Mouse (Mus musculus): ENCODE measurements around the gene Parp14. TPM values are rescaled to one million over a fixed set of nuclear protein-coding genes. Genes with fewer than 3 reads are reported as not detected.

The Parp14 gene
- polyA plus RNA-seq, 1 experiment from 2014 or later, result 1.9 TPM

DNA sequence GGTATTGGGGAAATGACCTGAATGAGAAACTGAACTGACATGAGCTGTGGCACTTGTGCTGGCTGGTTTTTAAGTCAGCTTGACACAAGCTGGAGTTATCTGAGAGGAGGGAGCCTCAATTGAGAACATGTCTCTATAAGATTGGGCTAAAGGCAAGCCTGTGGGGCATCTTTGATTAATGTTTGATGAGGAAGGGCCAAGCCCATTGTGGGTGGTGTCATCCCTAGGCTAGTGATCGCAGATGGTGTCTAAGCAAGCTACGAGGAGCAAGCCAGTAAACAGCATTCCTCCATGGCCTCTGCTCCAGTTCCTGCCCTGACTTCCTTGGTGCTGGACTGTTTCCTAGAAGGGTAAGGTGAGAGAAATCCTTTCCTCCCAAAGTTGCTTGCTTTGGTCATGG lies 62.5 kb downstream of the Parp14 start:
- WGBS, result 97% methylated on average over 2 of the region's 2 CpGs
- Histone ChIP-seq H3K9ac (ENCODE audit: low read length) (no peak overlapping the region), H3K4me2 (ENCODE audit: low read depth, low read length) (no peak overlapping the region), H3K27me3 (ENCODE audit: control insufficient read depth, insufficient read depth, low read depth, low read length) (no peaks in the 10 kb centered on the region), H3K4me1 (replicated peaks; ENCODE audit: control insufficient read depth, insufficient read depth, low read length) (no peaks in the 10 kb centered on the region), H3K36me3 (ENCODE audit: control insufficient read depth, insufficient read depth, low read length) (no peaks in the 10 kb centered on the region), H3K4me3 (ENCODE audit: low read length) (no peak overlapping the region), H3K27ac (ENCODE audit: low read length) (no peak overlapping the region), H3K9me3 (ENCODE audit: control insufficient read depth, low read length) (no peaks in the 10 kb centered on the region)
- no peak for ATAC-seq (ENCODE audit: low read depth)

DNA sequence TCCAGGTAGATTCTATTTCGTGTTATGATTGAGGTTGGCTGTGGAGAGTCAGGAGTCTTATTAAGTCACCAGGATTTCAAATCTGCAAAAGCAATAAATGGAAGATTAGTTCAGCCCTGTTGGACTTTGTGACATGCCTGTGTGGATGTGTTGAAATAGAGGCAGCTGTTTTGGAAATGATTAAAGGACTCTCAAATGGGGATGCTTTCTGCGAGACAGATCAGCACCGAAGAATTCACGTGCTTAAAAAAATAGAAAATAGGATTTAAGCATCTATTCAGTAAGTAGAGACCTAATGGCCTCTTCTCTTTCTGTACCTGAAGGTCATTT lies 63.7 kb downstream of the Parp14 start:
- H3K9me3 ChIP-seq (ENCODE audit: control insufficient read depth, low read length), result no peaks in the 10 kb centered on the region
- H3K27ac ChIP-seq (ENCODE audit: low read length), result no peak overlapping the region
- no peak overlapping the region for H3K4me3 ChIP-seq (ENCODE audit: low read length)
- H3K4me2 ChIP-seq (ENCODE audit: low read depth, low read length), result no peak overlapping the region
- no peaks in the 10 kb centered on the region for H3K36me3 ChIP-seq (ENCODE audit: control insufficient read depth, insufficient read depth, low read length)
- no peak overlapping the region for H3K9ac ChIP-seq (ENCODE audit: low read length)
- WGBS, result 87% methylated on average over 4 of the region's 4 CpGs
- H3K4me1 ChIP-seq (replicated peaks; ENCODE audit: control insufficient read depth, insufficient read depth, low read length), result no peaks in the 10 kb centered on the region
- no peak for ATAC-seq (ENCODE audit: low read depth)
- no peaks in the 10 kb centered on the region for H3K27me3 ChIP-seq (ENCODE audit: control insufficient read depth, insufficient read depth, low read depth, low read length)

DNA sequence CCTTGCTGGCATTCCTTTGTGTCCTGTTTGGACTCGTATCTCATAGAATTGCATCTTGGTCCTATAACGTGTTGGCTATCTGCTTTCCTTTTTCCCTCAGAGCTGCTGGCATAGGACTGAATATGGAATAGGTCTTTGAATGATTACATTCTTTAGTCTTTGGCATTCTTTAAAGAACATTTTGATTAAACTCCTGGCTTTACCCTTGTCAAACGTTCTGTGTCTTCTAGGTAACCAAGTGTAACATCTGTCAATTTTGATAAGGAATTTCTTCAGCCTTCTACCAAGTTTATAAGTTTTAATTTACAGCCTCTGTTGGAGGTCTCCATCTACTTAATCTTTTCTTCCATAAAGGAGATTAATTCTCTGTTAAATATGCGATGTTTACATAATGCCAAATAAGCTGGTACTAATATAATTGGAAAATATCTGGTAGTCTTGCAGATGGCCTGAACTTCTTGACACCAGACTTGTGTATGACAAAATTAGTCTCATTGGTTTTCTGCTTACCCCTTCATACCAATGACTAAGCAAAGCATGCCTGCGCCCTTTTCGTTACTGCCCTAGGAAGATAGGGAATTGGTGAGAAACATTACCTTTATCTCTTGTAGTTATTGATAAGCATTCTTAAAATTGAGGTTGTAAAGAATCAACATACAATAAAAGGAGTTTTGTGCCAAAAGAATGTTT lies 64.2 kb downstream of the Parp14 start:
- Histone ChIP-seq H3K27ac (ENCODE audit: low read length) (no peak overlapping the region), H3K9me3 (ENCODE audit: control insufficient read depth, low read length) (no peaks in the 10 kb centered on the region), H3K36me3 (ENCODE audit: control insufficient read depth, insufficient read depth, low read length) (no peaks in the 10 kb centered on the region), H3K27me3 (ENCODE audit: control insufficient read depth, insufficient read depth, low read depth, low read length) (no peaks in the 10 kb centered on the region), H3K4me1 (replicated peaks; ENCODE audit: control insufficient read depth, insufficient read depth, low read length) (no peaks in the 10 kb centered on the region), H3K4me3 (ENCODE audit: low read length) (no peak overlapping the region), H3K4me2 (ENCODE audit: low read depth, low read length) (no peak overlapping the region), H3K9ac (ENCODE audit: low read length) (no peak overlapping the region)
- WGBS, result 86% methylated on average over 6 of the region's 6 CpGs
- no peak for ATAC-seq (ENCODE audit: low read depth)

DNA sequence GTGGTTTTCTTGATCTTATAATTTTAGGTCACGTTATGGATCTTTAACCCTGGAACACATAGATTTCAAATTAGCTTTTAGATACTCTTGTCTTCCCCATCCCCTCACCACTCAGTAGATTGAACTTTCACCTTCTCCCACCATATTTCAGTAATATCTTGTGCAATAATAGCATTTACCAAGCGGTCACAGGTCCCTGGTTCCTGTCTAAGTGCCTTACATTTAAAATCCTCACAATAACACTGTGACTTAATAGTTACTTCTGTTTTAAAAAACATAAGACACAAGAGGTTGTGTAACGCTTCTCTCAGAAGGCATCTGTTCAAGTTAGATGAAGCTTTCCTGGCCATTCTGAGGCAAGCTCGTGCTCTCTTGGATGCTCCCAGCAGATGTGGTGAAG lies 67.6 kb downstream of the Parp14 start:
- H3K4me2 ChIP-seq (ENCODE audit: low read depth, low read length), result no peak overlapping the region
- H3K36me3 ChIP-seq (ENCODE audit: control insufficient read depth, insufficient read depth, low read length), result no peaks in the 10 kb centered on the region
- H3K4me1 ChIP-seq (replicated peaks; ENCODE audit: control insufficient read depth, insufficient read depth, low read length), result no peaks in the 10 kb centered on the region
- no peak overlapping the region for H3K9ac ChIP-seq (ENCODE audit: low read length)
- 84% methylated on average over 4 of the region's 4 CpGs for WGBS
- no peaks in the 10 kb centered on the region for H3K9me3 ChIP-seq (ENCODE audit: control insufficient read depth, low read length)
- no peaks in the 10 kb centered on the region for H3K27me3 ChIP-seq (ENCODE audit: control insufficient read depth, insufficient read depth, low read depth, low read length)
- no peak overlapping the region for H3K27ac ChIP-seq (ENCODE audit: low read length)
- no peak overlapping the region for H3K4me3 ChIP-seq (ENCODE audit: low read length)
- no peak for ATAC-seq (ENCODE audit: low read depth)

DNA sequence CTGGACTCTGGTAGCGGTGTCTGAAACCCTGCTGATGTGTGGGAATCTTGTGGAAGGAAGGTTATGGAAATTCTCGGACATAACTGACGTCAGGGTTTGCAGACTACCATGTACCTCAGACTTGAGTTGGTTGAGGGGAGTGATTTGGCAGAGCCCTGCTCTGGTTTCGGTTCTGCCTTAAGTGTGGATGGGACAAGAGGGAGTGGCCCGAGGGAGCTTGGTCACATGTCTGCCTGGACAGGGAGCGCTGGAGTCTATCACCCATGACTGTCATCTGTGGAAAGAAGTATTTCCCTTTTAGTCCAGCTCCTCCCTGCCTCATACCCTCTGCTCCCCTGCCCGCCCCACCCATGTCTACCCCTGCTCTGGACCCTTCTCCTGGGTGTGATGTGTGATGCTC lies 69.2 kb downstream of the Parp14 start:
- H3K9ac ChIP-seq (ENCODE audit: low read length), result no peak overlapping the region
- H3K27ac ChIP-seq (ENCODE audit: low read length), result no peak overlapping the region
- no peaks in the 10 kb centered on the region for H3K9me3 ChIP-seq (ENCODE audit: control insufficient read depth, low read length)
- no peaks in the 10 kb centered on the region for H3K36me3 ChIP-seq (ENCODE audit: control insufficient read depth, insufficient read depth, low read length)
- H3K4me3 ChIP-seq (ENCODE audit: low read length), result no peak overlapping the region
- 85% methylated on average over 7 of the region's 7 CpGs for WGBS
- H3K4me2 ChIP-seq (ENCODE audit: low read depth, low read length), result no peak overlapping the region
- H3K4me1 ChIP-seq (replicated peaks; ENCODE audit: control insufficient read depth, insufficient read depth, low read length), result no peaks in the 10 kb centered on the region
- no peak for ATAC-seq (ENCODE audit: low read depth)
- H3K27me3 ChIP-seq (ENCODE audit: control insufficient read depth, insufficient read depth, low read depth, low read length), result no peaks in the 10 kb centered on the region

DNA sequence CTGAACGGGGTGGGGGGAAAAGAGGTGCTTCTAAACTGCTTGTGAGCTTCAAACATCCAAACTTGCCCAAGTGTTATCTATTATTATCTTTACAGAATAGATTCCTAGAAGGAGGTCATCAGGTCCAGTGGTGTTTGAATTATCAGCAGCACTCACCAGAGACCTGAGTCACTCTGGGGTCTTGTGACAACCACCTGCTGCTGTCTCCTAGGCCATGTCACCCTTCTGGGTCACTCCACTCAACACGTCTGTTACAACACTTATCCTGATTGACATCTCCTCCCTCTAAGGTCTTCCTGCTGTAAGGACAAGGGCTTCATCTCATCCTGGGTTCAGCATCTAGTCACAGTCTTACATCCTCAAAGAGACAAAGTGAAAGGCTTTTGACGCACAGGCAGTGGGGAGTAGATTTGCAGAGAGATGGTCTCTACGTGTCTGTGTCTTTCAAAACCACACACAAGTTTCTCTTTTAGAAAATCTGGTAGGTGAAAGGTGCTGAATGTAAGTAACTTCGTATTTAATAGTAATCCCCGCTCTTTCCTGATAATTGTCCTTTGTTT lies 79.3 kb downstream of the Parp14 start:
- 75% methylated on average over 6 of the region's 6 CpGs for WGBS
- Histone ChIP-seq H3K9me3 (ENCODE audit: control insufficient read depth, low read length) (no peaks in the 10 kb centered on the region), H3K4me2 (ENCODE audit: low read depth, low read length) (no peak overlapping the region), H3K4me3 (ENCODE audit: low read length) (no peak overlapping the region), H3K4me1 (replicated peaks; ENCODE audit: control insufficient read depth, insufficient read depth, low read length) (no peaks in the 10 kb centered on the region), H3K27me3 (ENCODE audit: control insufficient read depth, insufficient read depth, low read depth, low read length) (no peaks in the 10 kb centered on the region), H3K36me3 (ENCODE audit: control insufficient read depth, insufficient read depth, low read length) (peaks cover 6% of the 10 kb centered on the region; the same call in 1 of the 2 replicates), H3K9ac (ENCODE audit: low read length) (no peak overlapping the region), H3K27ac (ENCODE audit: low read length) (no peak overlapping the region)
- ATAC-seq (ENCODE audit: low read depth), result no peak

DNA sequence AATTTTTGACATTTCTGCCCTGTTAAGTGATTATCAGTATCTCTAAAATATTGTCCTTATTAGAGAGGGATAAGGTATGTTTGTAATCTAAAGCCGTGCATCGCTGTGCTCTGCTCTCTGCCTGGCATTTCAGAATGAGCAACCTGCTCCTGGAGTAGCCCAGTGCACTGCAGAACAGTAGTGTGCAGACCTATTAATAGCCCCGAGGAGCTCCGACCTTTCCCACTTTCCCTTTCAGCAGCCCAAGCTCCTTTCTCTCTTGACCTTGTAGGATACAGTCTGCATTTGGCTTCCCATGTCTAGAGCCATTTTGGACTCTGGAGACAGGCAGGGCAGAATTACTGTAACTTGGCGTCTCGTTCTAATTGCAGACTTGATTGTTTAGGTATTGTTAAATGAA lies 83.0 kb downstream of the Parp14 start:
- H3K4me3 ChIP-seq (ENCODE audit: low read length), result no peak overlapping the region
- H3K9ac ChIP-seq (ENCODE audit: low read length), result no peak overlapping the region
- no peaks in the 10 kb centered on the region for H3K27me3 ChIP-seq (ENCODE audit: control insufficient read depth, insufficient read depth, low read depth, low read length)
- H3K4me2 ChIP-seq (ENCODE audit: low read depth, low read length), result no peak overlapping the region
- H3K4me1 ChIP-seq (replicated peaks; ENCODE audit: control insufficient read depth, insufficient read depth, low read length), result no peaks in the 10 kb centered on the region
- WGBS, result 89% methylated on average over 6 of the region's 6 CpGs
- no peak overlapping the region for H3K27ac ChIP-seq (ENCODE audit: low read length)
- no peaks in the 10 kb centered on the region for H3K9me3 ChIP-seq (ENCODE audit: control insufficient read depth, low read length)
- ATAC-seq (ENCODE audit: low read depth), result no peak
- H3K36me3 ChIP-seq (ENCODE audit: control insufficient read depth, insufficient read depth, low read length), result peaks cover 6% of the 10 kb centered on the region; the same call in 1 of the 2 replicates

DNA sequence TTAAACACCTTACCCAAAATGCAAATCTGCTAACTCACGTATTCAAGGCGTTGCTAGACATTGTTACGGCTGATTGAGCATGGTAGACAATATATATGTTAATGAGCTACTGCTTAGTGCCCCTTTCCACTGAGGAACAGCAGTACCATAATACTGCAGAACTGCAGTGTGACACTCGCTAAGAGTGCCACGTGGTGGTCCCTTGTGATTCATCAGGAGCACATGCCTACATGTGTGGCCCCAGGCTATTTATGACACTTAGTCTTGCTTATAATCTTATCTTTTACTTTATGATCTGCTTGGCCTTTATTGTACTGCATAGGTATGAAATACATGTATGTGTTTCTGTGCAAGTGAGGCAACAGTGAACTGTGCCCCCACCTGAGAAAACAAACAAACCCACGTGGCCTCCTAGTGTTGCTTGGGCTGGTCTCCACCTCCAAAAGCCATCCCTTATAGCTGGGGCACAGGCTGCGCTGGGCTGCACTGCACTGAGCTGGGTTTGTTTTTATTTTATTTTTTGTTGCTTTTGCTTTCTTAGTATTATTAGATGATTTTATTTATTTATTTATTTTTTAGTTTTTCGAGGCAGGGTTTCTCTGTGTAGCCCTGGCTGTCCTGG lies 83.7 kb downstream of the Parp14 start:
- Histone ChIP-seq H3K27ac (ENCODE audit: low read length) (no peak overlapping the region), H3K4me2 (ENCODE audit: low read depth, low read length) (no peak overlapping the region), H3K9ac (ENCODE audit: low read length) (no peak overlapping the region), H3K4me3 (ENCODE audit: low read length) (no peak overlapping the region), H3K36me3 (ENCODE audit: control insufficient read depth, insufficient read depth, low read length) (peaks cover 6% of the 10 kb centered on the region; the same call in 1 of the 2 replicates), H3K4me1 (replicated peaks; ENCODE audit: control insufficient read depth, insufficient read depth, low read length) (no peaks in the 10 kb centered on the region), H3K27me3 (ENCODE audit: control insufficient read depth, insufficient read depth, low read depth, low read length) (no peaks in the 10 kb centered on the region), H3K9me3 (ENCODE audit: control insufficient read depth, low read length) (no peaks in the 10 kb centered on the region)
- 82% methylated on average over 8 of the region's 8 CpGs for WGBS
- ATAC-seq (ENCODE audit: low read depth), result no peak

DNA sequence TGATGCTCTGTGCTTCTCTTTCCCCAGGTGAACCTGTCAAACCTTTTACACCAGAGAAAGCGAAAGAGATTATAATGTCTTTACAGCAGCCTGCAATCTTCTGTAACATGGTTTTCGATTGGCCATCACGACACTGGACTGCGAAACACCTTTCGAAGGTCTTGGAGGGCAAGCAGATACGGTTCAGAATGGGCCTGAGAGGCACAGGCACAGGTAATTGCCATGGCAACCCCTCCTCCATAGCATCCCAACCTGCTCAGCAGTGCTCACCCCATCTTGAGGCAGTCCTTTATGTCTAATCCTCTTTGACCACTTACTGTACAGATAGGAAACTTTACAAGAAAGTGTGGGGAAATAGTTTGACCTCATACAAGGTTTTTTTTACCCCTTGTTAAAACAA lies 84.2 kb downstream of the Parp14 start:
- WGBS, result 83% methylated on average over 6 of the region's 6 CpGs
- ATAC-seq (ENCODE audit: low read depth), result no peak
- no peaks in the 10 kb centered on the region for H3K4me1 ChIP-seq (replicated peaks; ENCODE audit: control insufficient read depth, insufficient read depth, low read length)

More for the DNA sequence above, 84.2 kb downstream of the Parp14 start:
- no peak overlapping the region for H3K9ac ChIP-seq (ENCODE audit: low read length)
- H3K36me3 ChIP-seq (ENCODE audit: control insufficient read depth, insufficient read depth, low read length), result peaks cover 6% of the 10 kb centered on the region; the same call in 1 of the 2 replicates
- no peak overlapping the region for H3K4me2 ChIP-seq (ENCODE audit: low read depth, low read length)
- H3K9me3 ChIP-seq (ENCODE audit: control insufficient read depth, low read length), result no peaks in the 10 kb centered on the region
- H3K4me3 ChIP-seq (ENCODE audit: low read length), result no peak overlapping the region
- H3K27me3 ChIP-seq (ENCODE audit: control insufficient read depth, insufficient read depth, low read depth, low read length), result no peaks in the 10 kb centered on the region
- no peak overlapping the region for H3K27ac ChIP-seq (ENCODE audit: low read length)
